Mouse (Mus musculus) ovary, adult 18-20 months (tissue): Measurements from ENCODE around the gene Nck1.

Experiments used
- DNase-seq: peaks from one replicate; pipeline ENCODE4 v3.0.0; 2022; ENCODE audit warnings: low spot score, mixed read lengths

Nck1 gene

DNA sequence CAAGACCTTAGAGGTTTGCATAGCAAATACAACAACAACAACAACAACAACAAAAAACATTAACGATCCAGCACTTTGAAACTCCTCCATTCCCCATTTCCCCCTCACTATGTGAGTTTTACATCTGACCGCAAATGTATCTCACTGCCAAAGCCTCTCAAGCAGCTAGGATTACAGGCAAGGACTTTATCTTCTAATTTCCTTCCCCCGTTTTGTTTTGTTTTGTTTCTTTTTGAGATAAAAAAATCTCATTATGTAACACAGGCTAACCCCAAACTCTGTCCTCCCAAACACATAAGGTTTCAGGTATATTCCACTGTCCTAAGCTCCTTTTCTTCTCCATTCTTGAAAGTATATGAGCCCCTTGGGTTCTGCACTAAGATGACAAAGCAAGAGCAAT lies 11.2 kb downstream of the Nck1 start:
- no peak for DNase-seq

DNA sequence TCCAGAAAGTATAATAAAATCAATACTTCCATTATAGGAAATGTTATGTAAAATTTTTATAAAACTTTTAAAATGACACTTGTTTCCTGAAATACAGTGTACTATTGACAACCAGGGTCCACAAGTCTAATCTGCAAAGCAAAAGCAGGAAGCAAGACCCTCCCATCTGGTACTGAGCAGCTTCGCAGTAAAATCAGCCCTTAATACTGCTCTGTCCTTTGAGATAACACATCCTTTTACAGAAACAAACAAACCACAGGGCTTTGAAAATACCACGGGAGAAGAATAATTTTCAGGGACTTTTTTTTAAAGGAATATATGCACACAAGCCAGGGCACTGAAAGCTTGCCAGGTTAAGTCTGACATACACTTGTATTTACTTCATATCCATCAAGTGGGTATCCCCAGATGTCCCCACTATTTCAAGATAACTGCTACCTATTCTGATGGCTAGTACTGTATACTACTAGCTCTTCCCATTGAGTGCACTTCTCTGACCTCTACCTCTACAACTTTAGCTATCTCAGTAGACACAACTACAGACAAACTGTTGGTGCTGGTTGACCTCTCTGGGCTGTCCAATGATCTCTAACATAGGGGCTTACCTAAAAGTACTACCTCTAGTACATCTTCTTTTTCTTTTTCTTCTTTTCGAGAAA lies 13.0 kb downstream of the Nck1 start:
- no peak for DNase-seq

DNA sequence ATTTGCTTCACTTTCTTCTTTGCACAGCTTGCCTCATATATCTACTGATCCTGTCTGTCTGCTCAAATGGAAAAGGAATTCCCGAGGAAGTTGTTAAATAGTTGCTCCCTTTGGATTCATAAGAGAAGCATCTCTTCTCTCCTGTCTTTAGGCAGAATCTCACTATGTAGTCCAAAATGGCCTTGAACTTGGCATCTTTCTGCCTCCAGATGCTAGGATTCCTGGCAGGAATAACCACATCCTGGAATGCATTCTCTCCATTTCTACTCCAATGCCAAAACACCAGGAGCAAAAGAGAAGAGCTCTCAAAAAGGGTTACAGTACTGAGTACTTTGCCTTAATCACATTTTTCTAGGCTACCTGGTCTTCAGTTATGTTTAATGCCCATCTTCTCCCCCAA lies 14.6 kb downstream of the Nck1 start:
- no peak for DNase-seq

DNA sequence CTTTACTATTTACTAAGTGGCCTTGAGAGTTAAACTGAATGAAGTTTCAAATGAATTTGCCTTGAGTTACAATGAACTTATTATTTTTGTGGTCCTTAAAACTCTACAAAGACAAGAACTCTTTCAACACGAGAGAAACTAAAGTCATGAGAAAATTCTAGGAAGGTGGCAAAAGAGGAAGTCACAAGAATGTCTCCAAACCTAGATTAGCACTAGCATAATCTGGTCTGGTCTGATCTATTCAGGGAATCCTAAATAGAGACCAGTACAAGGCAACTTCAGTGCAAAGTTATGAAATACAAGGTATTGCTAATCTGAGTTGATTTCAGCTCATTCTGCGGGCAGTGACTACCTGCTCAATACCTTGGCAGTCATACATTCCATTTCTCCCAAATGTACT lies 20.7 kb downstream of the Nck1 start:
- no peak for DNase-seq

DNA sequence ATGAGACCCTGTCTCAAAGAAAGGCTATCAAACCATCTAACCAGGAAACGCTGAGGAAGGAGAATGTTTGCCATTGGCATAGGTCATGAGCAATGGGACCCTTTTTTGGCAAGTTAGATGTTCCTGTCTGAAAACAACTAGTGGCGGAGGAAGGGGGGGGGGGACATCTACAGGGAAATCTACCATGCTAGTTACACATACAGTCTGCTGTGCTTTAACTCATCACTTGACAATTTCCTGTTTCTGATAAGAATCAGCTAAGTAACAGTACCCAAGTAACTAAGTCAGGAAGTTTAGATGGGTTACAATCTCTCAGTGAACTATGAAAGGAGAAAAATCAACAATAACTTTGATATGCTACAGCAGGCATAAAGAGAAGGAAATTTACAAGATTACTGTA lies 23.9 kb downstream of the Nck1 start:
- DNase-seq: no peak

DNA sequence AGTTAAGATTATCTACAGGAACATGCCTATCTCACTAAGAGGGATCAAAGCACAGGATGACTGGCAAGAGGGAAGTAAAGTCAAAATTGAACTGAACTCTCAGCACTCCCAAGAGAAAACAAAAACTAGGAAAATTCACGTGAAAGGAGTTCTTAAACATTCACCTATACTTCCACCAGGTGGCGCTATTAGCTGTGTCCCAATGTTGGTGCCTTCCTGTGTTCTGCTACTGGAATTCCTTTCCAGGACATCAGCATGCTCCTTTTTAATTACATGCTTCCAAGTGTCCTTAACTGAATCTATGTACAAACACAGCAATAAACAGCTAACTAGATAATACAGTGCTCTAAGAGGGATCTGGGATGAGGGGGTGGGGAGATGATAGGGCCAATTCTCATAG lies 25.3 kb downstream of the Nck1 start:
- DNase-seq: no peak

DNA sequence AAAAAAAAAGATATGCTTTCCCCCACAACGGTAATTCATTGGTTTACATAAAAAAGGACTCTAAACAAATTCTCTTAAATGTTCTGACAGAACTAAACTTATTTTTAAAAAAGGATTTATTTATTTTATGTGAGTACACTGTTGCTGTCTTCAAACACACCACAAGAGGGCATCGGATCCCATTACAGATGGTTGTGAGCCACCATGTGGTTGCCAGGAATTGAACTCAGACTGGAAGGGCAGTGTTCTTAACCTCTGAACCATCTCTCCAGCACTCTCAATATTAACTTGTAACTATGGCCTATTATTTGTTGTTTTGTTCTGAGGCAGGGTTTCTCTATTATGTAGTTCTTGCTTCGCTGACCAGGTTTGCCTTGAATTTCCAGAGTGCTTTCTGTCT lies 25.9 kb downstream of the Nck1 start:
- no peak for DNase-seq

DNA sequence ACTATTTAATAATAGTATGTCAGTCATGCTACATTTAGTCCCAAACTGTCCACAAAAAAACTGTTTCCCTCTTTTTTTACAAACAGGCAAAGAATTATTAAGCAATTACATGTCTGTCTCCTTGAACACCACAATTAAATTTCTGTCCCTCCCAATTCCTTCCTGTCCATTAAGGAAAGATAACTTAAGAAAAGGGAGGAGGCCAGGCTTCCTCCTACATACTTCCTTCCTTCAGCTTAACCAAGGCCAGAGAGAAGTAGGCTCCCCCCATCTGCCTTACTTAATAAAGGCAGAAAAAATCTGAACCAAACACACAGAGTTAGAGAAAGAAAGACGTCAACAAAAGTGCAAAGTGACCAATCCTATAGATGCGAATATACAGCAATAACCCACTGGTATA lies 38.4 kb downstream of the Nck1 start:
- no peak for DNase-seq

DNA sequence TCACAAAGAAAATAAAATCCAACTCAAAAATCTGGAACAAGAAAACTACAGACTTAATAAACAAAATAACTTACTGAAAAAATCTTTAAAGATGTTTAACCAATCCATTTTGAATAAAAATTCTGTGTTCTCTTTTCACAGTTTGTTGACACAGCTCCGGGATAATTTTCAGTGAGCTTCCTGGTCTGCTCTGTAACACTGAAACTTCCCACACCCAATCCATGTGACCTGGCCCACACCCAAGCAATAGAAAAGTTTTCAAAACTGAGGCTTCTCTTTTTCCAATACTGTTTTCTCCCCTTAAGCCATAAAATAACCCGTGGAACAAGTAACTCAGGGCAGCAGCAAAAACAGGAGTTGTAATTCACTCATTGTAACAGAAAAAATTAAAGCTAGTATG lies 39.3 kb downstream of the Nck1 start:
- peak; percentile 14 for DNase-seq

DNA sequence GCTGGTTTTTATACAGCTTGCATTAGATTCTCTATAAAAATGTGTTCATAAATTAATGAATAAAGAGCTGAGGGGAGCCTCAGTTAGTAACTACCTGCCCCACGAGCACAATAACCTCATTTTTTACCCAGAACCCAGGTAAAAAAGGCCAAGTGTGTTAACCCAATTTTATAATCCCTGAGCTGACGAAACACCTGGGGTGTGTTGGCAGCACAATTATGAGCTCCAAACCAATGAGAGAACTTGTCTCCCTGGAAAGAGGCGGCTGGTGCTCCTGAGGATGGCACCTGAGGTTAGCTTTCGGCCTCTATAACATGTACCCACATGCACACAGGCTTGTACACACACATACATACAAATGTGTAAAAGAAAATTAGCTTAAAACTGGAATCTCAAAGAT lies 40.4 kb downstream of the Nck1 start:
- DNase-seq: no peak

DNA sequence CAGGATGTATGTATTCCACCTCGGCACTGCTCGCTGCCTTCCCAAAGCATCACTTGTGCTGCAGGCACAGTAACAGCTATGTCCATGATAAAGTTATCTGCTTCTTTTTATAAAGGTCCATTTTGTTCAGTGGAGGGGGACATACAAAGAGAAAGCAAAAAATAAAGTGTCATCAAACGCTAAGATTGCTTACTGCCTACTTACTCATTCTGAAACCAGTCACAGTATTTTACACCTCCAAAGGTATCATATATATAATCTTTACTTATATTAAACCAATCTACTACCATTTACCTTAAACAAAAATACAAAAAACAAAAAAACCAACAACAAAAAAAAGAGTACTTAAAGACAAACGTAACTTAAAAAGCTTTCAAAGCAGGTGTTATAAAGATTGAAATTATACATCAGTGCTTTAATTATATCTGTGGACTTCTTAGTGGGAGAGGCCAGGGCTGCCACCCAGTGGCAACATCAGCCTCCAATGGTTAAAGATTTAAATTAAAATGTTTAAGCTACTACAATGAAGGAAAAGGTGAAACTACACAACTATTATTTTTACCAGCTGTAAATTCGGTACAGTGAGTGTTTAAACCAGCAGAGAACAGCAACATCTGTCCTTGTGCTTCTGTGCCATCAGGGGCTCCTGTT lies 52.2 kb downstream of the Nck1 start:
- DNase-seq: no peak

DNA sequence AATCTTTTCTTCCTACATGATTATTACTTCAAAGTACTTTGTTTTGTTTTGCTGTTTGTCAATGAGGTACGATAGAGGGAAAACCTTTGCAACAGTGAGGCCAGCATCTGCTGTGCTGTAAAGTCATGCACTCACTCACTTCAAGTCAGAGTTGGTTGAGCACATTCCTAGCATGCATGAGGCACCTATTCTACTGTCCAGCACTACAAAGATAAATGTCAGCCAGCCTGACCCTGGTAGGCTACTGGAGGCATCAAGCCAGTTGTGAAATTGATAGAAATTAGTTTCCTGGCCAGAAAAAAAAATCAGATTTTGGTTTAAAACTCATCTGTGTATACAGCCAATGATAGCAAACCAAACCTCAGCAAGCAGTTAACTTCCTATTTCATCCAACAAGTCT lies 54.5 kb downstream of the Nck1 start:
- DNase-seq: no peak

DNA sequence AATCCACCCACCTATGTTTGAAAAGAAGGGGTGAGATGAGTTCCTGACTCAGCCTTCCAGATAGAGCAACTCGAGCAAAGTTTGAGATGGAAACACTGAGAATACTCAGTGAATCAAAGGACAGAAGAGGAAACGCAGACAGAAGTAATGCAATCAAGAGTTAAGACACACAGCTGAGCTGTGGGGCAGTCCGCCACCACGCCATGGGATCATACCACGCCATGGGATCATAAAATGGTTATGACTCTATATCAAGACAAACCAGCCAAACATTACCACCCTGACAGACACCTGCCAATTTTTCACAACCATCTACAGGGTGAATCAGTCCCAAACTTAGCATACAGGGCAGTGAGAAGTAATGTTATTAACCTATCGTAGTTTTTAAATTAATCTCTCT lies 57.0 kb downstream of the Nck1 start:
- DNase-seq: no peak

DNA sequence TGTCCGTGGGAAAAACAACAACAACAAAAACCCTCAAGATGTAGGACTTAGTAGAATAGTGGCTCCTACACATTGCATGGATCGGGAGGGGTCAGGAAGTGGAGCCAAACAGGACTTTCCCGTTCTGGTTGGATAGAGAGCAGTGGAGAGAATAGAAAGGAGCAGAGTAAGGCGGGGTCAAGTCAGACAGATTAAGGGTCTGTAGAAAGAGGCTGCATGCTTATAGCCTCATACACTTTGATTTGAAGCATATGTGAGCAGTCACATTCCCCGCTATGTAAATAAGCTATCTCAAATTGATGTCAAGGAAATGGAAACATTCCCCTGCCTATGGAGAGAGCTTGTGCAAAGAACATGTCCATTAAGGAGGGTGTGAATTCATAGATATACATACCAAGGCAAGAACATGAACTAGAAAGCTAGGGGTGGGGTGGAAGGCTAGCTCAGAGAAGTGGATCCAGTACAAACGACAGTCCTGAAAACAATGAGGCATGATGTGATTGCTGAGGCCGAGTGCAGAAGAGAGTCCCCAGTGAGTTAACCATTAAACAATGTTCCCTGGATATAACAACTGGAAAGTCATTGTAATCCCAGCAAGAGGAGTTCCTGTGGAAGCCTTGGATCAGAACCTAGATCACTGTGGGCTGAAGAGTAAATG lies 57.7 kb downstream of the Nck1 start:
- no peak for DNase-seq

DNA sequence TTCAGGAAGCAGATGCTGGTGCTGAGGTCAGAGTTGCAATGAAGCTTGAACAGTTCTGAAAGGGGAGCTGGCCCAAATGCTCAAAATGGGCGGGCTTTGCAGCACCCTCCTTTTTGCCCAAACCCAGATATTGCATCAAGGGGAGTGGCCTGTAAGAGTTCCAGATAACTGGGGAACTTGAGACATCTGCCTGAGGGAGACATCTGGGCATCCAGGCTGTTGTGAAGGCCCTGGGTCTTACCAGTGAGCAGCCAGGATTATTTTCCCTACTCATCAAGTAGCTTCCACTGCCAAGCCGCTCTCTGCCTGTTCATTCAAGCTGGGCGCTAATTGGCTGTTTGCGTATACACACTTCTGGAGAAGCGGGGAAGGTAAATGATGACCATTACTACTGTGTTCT lies 59.5 kb downstream of the Nck1 start, which contains the start of gene Il20rb:
Il20rb (minus strand) TSS at position 358 of the 400 bp plus-strand sequence.
- DNase-seq: no peak

DNA sequence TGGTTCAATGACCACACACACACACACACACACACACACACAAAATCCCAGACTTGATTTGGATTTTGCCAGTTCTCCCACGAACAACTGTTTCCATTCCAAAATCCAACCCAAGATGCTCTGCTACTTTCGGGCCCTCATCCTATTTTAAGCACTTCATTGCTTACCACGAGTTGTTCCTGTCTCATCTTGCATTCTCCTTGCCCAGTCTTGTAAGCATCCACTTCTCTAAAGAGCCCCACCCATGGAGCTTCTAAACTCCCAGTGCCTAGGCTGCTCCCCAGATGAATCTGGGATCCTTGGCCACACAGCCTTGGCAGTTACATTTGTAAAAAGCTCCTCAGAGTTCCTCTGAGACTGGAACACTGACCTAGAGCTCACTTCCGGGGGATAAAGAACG lies 62.6 kb downstream of the Nck1 start:
- DNase-seq: no peak

DNA sequence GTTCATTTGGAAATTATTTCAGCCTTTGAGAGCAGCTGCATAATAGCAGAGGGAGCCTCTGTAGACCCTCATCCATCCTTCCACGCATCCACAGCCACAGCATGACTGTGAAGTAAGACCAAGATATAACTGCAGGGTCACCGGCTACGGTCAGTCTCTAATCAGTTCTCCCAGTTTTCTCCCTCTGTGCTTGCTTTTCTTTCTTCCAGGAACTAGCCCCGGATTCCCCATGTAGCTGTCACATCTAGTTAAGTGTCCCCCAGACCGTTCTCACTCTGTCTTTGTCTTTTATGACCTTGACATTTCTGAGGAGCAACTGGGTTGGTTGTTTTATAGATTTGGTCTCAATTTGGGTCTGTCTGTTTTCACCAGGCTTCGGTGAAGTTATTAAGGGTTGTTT lies 64.3 kb downstream of the Nck1 start:
- DNase-seq: no peak

DNA sequence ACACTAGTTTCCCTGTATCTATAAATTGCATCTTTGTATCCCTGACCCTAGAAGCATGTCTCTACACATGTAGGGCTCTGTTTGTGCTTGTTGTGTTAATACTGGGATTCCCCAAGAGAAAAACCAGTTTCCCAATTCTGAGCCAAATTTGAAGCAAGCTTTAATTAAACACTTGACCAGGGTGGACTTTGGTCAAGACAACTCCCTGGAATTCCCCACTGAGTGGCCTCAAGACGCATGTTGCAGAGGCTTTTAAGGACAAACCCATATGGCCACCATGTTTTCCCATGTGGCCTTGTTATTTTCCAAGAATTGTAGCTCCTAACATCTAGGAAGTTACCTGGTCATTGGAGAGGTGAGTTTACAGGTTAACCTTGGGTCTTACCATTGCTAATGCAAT lies 71.9 kb downstream of the Nck1 start:
- no peak for DNase-seq

DNA sequence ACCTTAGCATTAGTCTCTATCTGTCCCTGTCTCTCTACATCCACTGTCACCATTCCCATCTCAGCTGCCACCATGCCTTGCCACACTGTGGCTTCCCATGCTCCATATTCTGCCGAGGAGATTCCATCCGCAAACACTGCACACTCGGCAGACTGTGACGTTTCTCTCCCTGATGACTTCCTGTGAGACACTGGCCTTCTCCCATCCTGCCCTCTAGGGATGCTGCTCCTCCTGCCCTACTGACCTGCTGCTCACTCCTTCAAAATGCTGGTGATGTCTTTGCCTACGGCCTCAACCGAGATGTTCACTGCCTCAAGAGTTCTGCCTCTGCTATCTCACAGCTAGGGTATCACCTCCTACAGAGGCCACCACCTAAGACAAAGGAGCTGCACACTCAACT lies 72.6 kb downstream of the Nck1 start:
- no peak for DNase-seq

DNA sequence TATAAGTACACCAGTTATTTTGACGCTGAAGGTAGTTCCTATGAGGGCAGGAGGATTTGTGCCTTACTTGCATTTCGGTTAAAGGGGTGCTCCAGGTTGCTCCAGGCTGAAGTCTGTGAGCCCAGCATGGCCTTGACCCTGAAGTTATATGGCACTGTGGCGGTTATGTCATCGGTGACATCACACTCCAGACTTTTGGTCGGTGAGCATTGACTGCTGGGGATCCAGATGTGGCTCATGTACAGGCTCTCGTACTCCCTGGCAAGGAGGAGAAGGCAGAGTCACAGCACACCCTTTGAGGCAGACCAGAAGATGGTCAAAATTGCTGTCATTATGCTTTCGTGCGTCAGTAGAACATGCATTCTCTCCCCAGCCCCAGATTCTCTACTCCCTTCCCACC lies 73.0 kb downstream of the Nck1 start:
- no peak for DNase-seq

DNA sequence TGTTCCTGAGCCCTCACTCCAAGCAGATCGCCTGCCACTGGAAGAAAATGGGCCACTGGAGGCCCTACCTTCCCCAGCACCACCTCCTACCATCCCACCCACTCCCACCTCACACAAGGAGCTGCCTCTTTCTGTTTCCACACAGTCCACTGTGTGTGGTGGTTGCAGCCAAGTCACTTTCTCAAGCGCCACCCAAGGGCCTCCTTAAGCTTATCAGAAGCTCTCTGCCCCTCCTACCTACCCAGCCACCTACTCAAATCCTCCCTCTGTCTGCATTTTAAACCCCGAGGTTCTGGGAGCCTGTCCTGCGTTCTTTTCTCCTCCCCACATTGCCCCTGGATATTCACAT lies 74.4 kb downstream of the Nck1 start:
- DNase-seq: no peak

DNA sequence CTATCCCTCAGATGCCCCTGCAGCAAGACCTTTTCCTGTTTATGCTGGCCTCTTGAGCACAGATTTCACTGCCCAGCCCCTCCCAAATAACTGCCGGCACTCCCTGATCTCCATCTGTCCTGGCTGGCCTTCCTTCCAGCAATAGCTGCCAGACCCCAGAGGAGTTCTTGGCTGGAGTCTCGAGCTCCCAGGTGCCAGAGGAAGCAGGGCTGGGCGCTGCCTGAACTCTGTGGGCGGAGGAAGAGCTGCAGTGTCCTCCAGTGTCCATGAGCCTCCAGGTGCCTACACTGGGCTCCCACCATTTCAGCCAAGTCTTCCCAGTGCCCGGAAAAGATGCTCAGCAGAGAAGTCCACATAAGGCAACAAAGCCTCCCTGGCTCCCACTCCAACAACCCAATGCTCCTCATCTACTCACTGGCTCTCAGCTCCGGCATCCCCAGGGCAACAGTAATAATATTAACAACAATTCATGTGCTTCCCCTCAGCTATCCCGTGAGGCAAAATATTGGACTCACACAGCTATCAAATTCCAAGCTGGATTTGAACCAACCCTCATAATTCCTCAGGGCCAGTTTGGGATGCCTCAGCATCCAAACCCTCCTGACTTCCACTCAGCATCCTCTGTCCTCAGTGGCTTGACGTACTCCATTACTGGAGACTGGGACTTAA lies 74.9 kb downstream of the Nck1 start:
- DNase-seq: peak; percentile 73

DNA sequence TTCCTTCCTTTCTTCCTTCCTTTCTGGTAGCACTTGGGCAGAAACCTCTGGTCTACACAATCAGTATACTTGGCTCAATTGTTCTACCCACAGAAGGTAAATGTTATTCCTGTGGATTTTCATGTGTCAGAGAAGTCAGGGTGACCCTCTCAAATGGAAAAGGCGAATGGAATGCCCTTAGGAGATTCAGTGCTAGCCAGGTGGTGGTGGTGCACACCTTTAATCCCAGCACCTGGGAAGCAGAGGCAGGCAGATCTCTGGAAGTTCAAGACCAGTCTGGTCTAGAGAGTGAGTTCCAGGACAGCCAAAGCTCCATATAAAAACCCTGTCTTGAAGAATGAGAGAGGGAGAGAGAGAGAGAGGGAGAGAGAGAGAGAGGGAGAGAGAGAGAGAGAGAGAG lies 75.7 kb downstream of the Nck1 start:
- DNase-seq: no peak
